ENCODE assay signal across 8 mouse cellular contexts in the genomic region with DNA sequence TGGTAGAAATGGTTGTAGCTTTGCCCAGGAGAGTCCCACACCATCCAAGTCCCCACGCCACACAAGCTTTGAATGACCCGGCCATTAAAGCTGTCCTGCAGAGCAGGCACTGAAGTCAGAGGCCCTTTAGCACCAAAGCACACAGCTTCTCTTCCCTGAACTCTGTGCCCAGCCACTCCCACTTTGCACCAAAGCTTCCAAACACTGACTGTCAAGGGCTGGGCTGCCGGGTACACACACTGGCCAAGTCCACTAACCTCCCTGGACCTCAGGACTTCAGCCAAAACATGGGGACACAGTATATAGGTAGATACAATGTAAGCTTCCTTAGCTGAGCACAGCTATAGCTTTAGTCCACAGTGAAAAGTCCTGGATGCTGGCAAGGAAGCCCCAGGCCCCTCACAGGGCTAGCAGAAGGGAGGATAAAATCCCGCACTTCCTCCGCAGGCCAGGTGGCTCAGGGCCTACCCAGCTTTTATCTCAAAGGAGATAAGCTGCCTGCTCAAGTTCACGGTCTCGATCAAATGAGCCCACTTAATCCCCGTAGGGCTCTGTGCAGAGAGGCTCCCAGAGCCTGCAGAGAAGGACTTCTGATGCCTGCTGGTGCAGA. TPM values are rescaled to one million over a fixed set of nuclear protein-coding genes. Genes with fewer than 3 reads are reported as not detected.
DNase-seq lines count a peak whose midpoint lies in the region; ATAC-seq lines count a peak whose summit lies in the region.
"Had no signal": no experiment of that assay in that cellular context is flagged by ENCODE, and none has a peak within 500 bp of the region (broad histone marks: within the 10 kb centered on the region; RNA-seq: fewer than 3 reads in every experiment).

No protein-coding gene starts in this region.

- no peaks in the 10 kb centered on the region for H3K36me3 ChIP-seq in lung, embryonic 15.5 days
- H3K36me3 ChIP-seq in forebrain, embryonic 16.5 days (ENCODE audit: control insufficient read depth, insufficient read depth): no peaks in the 10 kb centered on the region
- H3K36me3 ChIP-seq in limb, embryonic 15.5 days: peaks cover under 1% of the 10 kb centered on the region; the same call in 1 of the 2 replicates
- H3K36me3 ChIP-seq in stomach, embryonic 16.5 days (ENCODE audit: control insufficient read depth, insufficient read depth, low read length): no peaks in the 10 kb centered on the region

- H3K4me1 ChIP-seq in lung, embryonic 15.5 days: peaks cover 79% of the 10 kb centered on the region
- peaks cover 68% of the 10 kb centered on the region for H3K4me1 ChIP-seq in forebrain, embryonic 16.5 days (replicated peaks; ENCODE audit: control insufficient read depth, insufficient read depth, low read length)
- peaks cover 88% of the 10 kb centered on the region for H3K4me1 ChIP-seq in limb, embryonic 15.5 days
- peaks cover 83% of the 10 kb centered on the region for H3K4me1 ChIP-seq in stomach, embryonic 16.5 days (ENCODE audit: control insufficient read depth, insufficient read depth, low read length)

- WGBS in lung, embryonic 15.5 days: 37% methylated on average over 8 of the region's 8 CpGs
- 22% methylated on average over 8 of the region's 8 CpGs for WGBS in forebrain, embryonic 16.5 days
- 44% methylated on average over 8 of the region's 8 CpGs for WGBS in limb, embryonic 15.5 days
- 33% methylated on average over 8 of the region's 8 CpGs for WGBS in stomach, embryonic 16.5 days

- peak overlapping the region; percentile 0; the same call in 1 of the 2 replicates for H3K27ac ChIP-seq in lung, embryonic 15.5 days
- H3K27ac ChIP-seq in forebrain, embryonic 16.5 days (ENCODE audit: low read length): peak overlapping the region; percentile 5; the same call in 1 of the 2 replicates
- peak overlapping the region; percentile 47 for H3K27ac ChIP-seq in limb, embryonic 15.5 days
- H3K27ac ChIP-seq in stomach, embryonic 16.5 days (ENCODE audit: low read length): peak overlapping the region; percentile 62

- H3K4me3 ChIP-seq in lung, embryonic 15.5 days: no peak overlapping the region
- H3K4me3 ChIP-seq in forebrain, embryonic 16.5 days (replicated peaks; ENCODE audit: low read length): no peak overlapping the region
- H3K4me3 ChIP-seq in limb, embryonic 15.5 days: no peak overlapping the region
- no peak overlapping the region for H3K4me3 ChIP-seq in stomach, embryonic 16.5 days (replicated peaks; ENCODE audit: low read length)

- H3K4me2 ChIP-seq in lung, embryonic 15.5 days: no peak overlapping the region
- no peak overlapping the region for H3K4me2 ChIP-seq in forebrain, embryonic 16.5 days (ENCODE audit: low read length)
- no peak overlapping the region for H3K4me2 ChIP-seq in limb, embryonic 15.5 days
- H3K4me2 ChIP-seq in stomach, embryonic 16.5 days (ENCODE audit: low read depth, low read length): no peak overlapping the region

- H3K9me3 ChIP-seq in lung, embryonic 15.5 days: no peaks in the 10 kb centered on the region
- no peaks in the 10 kb centered on the region for H3K9me3 ChIP-seq in forebrain, embryonic 16.5 days (ENCODE audit: control insufficient read depth, low read length)
- no peaks in the 10 kb centered on the region for H3K9me3 ChIP-seq in limb, embryonic 15.5 days
- no peaks in the 10 kb centered on the region for H3K9me3 ChIP-seq in stomach, embryonic 16.5 days (replicated peaks; ENCODE audit: control insufficient read depth, low read length)

- no peak overlapping the region for H3K9ac ChIP-seq in lung, embryonic 15.5 days
- H3K9ac ChIP-seq in forebrain, embryonic 16.5 days (replicated peaks; ENCODE audit: low read depth, low read length): 0 out of 2 replicates have a peak overlapping the region, but pooled peaks have one; percentile 13
- H3K9ac ChIP-seq in limb, embryonic 15.5 days: no peak overlapping the region
- peak overlapping the region; percentile 52 for H3K9ac ChIP-seq in stomach, embryonic 16.5 days (ENCODE audit: low read length)

- no peak for DNase-seq in lung, postnatal 10 days
- DNase-seq in thymus, postnatal 25 days: no peak
- DNase-seq: right cerebral cortex, postnatal 4 days had no signal

- H3K27me3 ChIP-seq in lung, embryonic 15.5 days: no peaks in the 10 kb centered on the region
- no peaks in the 10 kb centered on the region for H3K27me3 ChIP-seq in forebrain, embryonic 16.5 days (replicated peaks; ENCODE audit: control insufficient read depth, insufficient read depth, low read length)
- no peaks in the 10 kb centered on the region for H3K27me3 ChIP-seq in limb, embryonic 15.5 days
- no peaks in the 10 kb centered on the region for H3K27me3 ChIP-seq in stomach, embryonic 16.5 days (ENCODE audit: control insufficient read depth, insufficient read depth, low read length)

- ATAC-seq in lung, embryonic 15.5 days (ENCODE audit: borderline replicate concordance, extremely low read depth, low FRiP score, low TSS enrichment): no peak
- no peak for ATAC-seq in forebrain, embryonic 16.5 days
- ATAC-seq in limb, embryonic 15.5 days (ENCODE audit: insufficient number of reproducible peaks, low FRiP score, low TSS enrichment, low read depth): no peak
- no peak for ATAC-seq in stomach, embryonic 16.5 days (ENCODE audit: insufficient read depth, low FRiP score)
- no peak for ATAC-seq in granulocyte monocyte progenitor cell, adult 5-6 weeks (replicated peaks; ENCODE audit: poor library complexity, severe bottlenecking)

RNA-seq across cellular contexts. Expression of gene Ncor2, which starts 15.5 kb away (rescaled TPM):
- polyA plus RNA-seq in lung, embryonic 15.5 days (2015; fragmentation: Nextera tagmentation; extraction: Ambion mirVana): 28.7 and 30.5 TPM in 2 replicates
- 26.5 and 27.1 TPM in 2 replicates for polyA plus RNA-seq in forebrain, embryonic 16.5 days (2015; fragmentation: Nextera tagmentation; extraction: Ambion mirVana)
- 32.7 and 34.1 TPM in 2 replicates for polyA plus RNA-seq in limb, embryonic 15.5 days (2015; fragmentation: Nextera tagmentation; extraction: Ambion mirVana)
- 21.4 and 24.6 TPM in 2 replicates for polyA plus RNA-seq in stomach, embryonic 16.5 days (2015; fragmentation: Nextera tagmentation; extraction: Ambion mirVana)
- total RNA-seq in granulocyte monocyte progenitor cell, adult 5-6 weeks (2014; fragmentation: Nextera tagmentation): 47.9 and 77.4 TPM in 2 replicates
- 5.3 and 11.8 TPM in 2 replicates for total RNA-seq in granulocyte monocyte progenitor cell, adult 5-6 weeks (2017)

Comparison
In these comparisons a context has a peak if more than half of its experiments do, and no peak if none do; other contexts are left out.
1. H3K27ac ChIP-seq: peak in every context shown above with its lines; median percentile 62 in stomach, embryonic 16.5 days; 47 in limb, embryonic 15.5 days; 5 in forebrain, embryonic 16.5 days; 0 in lung, embryonic 15.5 days.
2. H3K9ac ChIP-seq: peak in forebrain, embryonic 16.5 days (single experiment) and stomach, embryonic 16.5 days (single experiment); none in lung, embryonic 15.5 days (single experiment) and limb, embryonic 15.5 days (single experiment).